Mouse (Mus musculus) heart, embryonic 12.5 days (tissue): ENCODE measurements around the gene Psme1. TPM values are rescaled to one million over a fixed set of nuclear protein-coding genes. Genes with fewer than 3 reads are reported as not detected.

Source experiments
- ATAC-seq: fragments of 200-750 bp; cut with Nextera tagmentation; 2 replicates; pipeline ENCODE4 v1.8.0; 2017; ENCODE audit warnings: moderate TSS enrichment, moderate library complexity; ENCODE audit not compliant: insufficient number of reproducible peaks, low FRiP score
- H3K27ac ChIP-seq: fragments of 300-500 bp; sonication (generic); 2 replicates; pipeline ENCODE4 v1.5.1; 2016; ENCODE audit warnings: mild to moderate bottlenecking, moderate library complexity; ENCODE audit not compliant: poor library complexity, severe bottlenecking
- H3K27me3 ChIP-seq: fragments of 300-500 bp; sonication (generic); replicated peaks from 2 replicates; pipeline ENCODE4 v1.6.1; 2016; ENCODE audit warnings: mild to moderate bottlenecking, moderate library complexity
- H3K36me3 ChIP-seq: fragments of 300-500 bp; sonication (generic); 2 replicates; pipeline ENCODE4 v1.6.1; 2016; ENCODE audit warnings: mild to moderate bottlenecking, moderate library complexity
- H3K4me1 ChIP-seq: fragments of 300-500 bp; sonication (generic); replicated peaks from 2 replicates; pipeline ENCODE4 v1.6.1; 2016; ENCODE audit warnings: mild to moderate bottlenecking
- H3K4me2 ChIP-seq: fragments of 300-500 bp; sonication (generic); 2 replicates; pipeline ENCODE4 v1.6.1; 2016; ENCODE audit warnings: mild to moderate bottlenecking, moderate library complexity
- H3K4me3 ChIP-seq: fragments of 300-500 bp; sonication (generic); 2 replicates; pipeline ENCODE4 v1.5.1; 2016; ENCODE audit warnings: mild to moderate bottlenecking
- H3K9ac ChIP-seq: fragments of 300-500 bp; sonication (generic); 2 replicates; pipeline ENCODE4 v1.6.1; 2016; ENCODE audit warnings: mild to moderate bottlenecking, moderate library complexity
- H3K9me3 ChIP-seq: fragments of 300-500 bp; sonication (generic); replicated peaks from 2 replicates; pipeline ENCODE4 v1.6.1; 2016; ENCODE audit warnings: mild to moderate bottlenecking, moderate library complexity
- WGBS: fragments of 180-500 bp; shearing (Covaris S2); methylation state at CpG from one replicate; pipeline ENCODE4 v1.1.7; 2016; 5-methylcytosine and 5-hydroxymethylcytosine counted together
- polyA plus RNA-seq: library from polyadenylated mRNA; unstranded; fragments of >200 nt; fragmentation: Nextera tagmentation; extraction: Ambion mirVana; gene quantifications from 2 replicates; pipeline ENCODE4 v1.2.1, GENCODE M21; 2016

Gene Psme1
- polyA plus RNA-seq, 1 experiment from 2014 or later = 212 TPM

- no peak for ATAC-seq
- Histone ChIP-seq H3K4me2 (no peak overlapping the region), H3K4me1 (peaks cover 22% of the 10 kb centered on the region), H3K27me3 (no peaks in the 10 kb centered on the region), H3K4me3 (no peak overlapping the region), H3K9me3 (no peaks in the 10 kb centered on the region), H3K36me3 (peaks cover 27% of the 10 kb centered on the region), H3K9ac (no peak overlapping the region), H3K27ac (0 out of 2 replicates have a peak overlapping the region, but pooled peaks have one; percentile 8)
- 74% methylated on average over 2 of the region's 2 CpGs for WGBS
Measured at GRCm38 (mm10) chr14:55586149-55586548, 8.2 kb downstream of the Psme1 start.

GRCm38 (mm10) chr14:55589271-55589670, 11.3 kb downstream of the Psme1 start:
- H3K9ac ChIP-seq = no peak overlapping the region
- H3K4me1 ChIP-seq = peaks cover 37% of the 10 kb centered on the region
- H3K9me3 ChIP-seq = no peaks in the 10 kb centered on the region
- no peak overlapping the region for H3K27ac ChIP-seq
- peaks cover 19% of the 10 kb centered on the region for H3K36me3 ChIP-seq
- no peaks in the 10 kb centered on the region for H3K27me3 ChIP-seq
- WGBS = 90% methylated on average over 5 of the region's 5 CpGs
- H3K4me2 ChIP-seq = no peak overlapping the region
- no peak for ATAC-seq
- H3K4me3 ChIP-seq = no peak overlapping the region

GRCm38 (mm10) chr14:55589771-55590448, 12.0 kb downstream of the Psme1 start:
- ATAC-seq = no peak
- WGBS = 86% methylated on average over 11 of the region's 11 CpGs
- Histone ChIP-seq H3K9ac (peak overlapping the region; percentile 77), H3K4me3 (peak overlapping the region; percentile 98), H3K4me1 (peaks cover 31% of the 10 kb centered on the region), H3K27me3 (no peaks in the 10 kb centered on the region), H3K4me2 (peak overlapping the region; percentile 95), H3K36me3 (peaks cover 26% of the 10 kb centered on the region), H3K9me3 (no peaks in the 10 kb centered on the region), H3K27ac (peak overlapping the region; percentile 98; the same call in 1 of the 2 replicates)

DNA sequence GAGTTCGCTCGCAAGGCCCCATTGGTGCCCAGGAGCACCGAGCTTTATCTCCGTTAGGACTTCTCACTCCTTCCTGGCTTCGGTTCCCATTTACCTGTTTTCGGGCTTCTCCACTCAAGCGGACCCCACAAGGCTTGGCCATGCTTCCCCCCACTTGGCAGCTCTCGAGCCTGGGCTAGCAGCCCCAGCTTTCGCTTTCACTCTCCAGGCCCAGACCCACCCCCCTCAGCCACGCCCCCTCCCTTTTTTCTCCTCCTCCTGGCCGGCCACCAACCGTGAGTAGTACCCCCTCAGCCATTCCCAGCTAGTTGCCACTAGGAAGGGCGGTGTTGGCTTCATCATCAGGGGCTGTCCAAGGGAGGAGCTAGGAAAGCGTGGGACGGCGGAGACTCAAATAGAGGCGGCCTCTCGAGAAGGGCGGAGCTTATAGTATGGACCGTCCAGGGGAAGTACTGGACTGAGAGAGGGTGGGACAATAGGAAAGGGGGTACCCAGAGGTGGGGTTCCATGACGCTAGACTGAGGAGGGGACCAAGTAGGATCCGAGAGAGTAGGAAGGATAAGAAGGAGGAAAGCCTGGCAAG, 12.9 kb downstream of the Psme1 start, which contains the start of gene Psme2:
Gene Psme2 (minus strand): TSS at position 366 of the 583 bp plus-strand sequence.
- peak within 1 kb of the TSS; percentile 98 for H3K4me3 ChIP-seq
- peak within 1 kb of the TSS; percentile 98 for H3K27ac ChIP-seq
- no peaks in the 10 kb centered on the region for H3K9me3 ChIP-seq
- H3K27me3 ChIP-seq = no peaks in the 10 kb centered on the region
- H3K36me3 ChIP-seq = peaks cover 35% of the 10 kb centered on the region
- peak within 1 kb of the TSS; percentile 95 for H3K4me2 ChIP-seq
- ATAC-seq = peak; percentile 95
- peak within 1 kb of the TSS; percentile 95 for H3K9ac ChIP-seq
- H3K4me1 ChIP-seq = peaks cover 26% of the 10 kb centered on the region
- WGBS = under 1% methylated on average over 22 of the region's 22 CpGs

DNA sequence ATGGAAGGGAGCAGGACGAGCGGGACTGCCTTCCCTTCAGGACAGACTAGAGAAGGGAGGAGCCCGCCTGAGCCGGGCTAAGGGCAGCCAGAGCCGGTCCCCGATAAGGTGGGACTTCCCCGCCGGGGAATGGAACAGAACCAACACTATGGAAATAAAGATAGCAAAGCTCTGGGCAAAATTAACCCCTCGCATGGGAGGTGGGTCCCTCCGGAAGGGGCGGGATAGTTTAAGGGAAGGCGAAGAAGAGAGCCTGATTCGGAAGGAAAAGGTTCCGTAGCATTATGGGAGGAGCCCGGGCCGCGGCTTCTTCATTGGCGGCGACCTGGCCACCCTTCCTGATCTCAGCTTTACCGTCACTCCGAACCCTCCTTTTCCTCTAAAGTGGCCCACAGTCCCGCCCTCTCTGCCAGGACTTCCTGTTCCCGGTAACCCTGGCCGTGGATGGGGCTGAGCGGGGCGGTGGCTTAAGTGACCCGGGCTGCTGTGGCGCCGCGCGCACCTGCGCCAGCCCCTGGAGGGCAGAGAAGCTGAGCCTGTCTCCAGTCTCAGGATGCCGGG, 13.5 kb downstream of the Psme1 start, which contains the start of gene Rnf31:
Gene Rnf31 (plus strand): TSS at position 378 of the 561 bp plus-strand sequence.
- under 1% methylated on average over 33 of the region's 33 CpGs for WGBS
- Histone ChIP-seq H3K4me1 (peaks cover 25% of the 10 kb centered on the region), H3K4me2 (peak within 1 kb of the TSS; percentile 95), H3K36me3 (peaks cover 41% of the 10 kb centered on the region), H3K27ac (peak within 1 kb of the TSS; percentile 98), H3K4me3 (peak within 1 kb of the TSS; percentile 98), H3K27me3 (no peaks in the 10 kb centered on the region), H3K9me3 (no peaks in the 10 kb centered on the region), H3K9ac (peak within 1 kb of the TSS; percentile 95)
- ATAC-seq = peak; percentile 90

- peak overlapping the region; percentile 98 for H3K4me3 ChIP-seq
- peak overlapping the region; percentile 95 for H3K4me2 ChIP-seq
- 8% methylated on average over 16 of the region's 16 CpGs for WGBS
- H3K9ac ChIP-seq = peak overlapping the region; percentile 95
- peak overlapping the region; percentile 98 for H3K27ac ChIP-seq
- no peaks in the 10 kb centered on the region for H3K27me3 ChIP-seq
- H3K36me3 ChIP-seq = peaks cover 44% of the 10 kb centered on the region
- ATAC-seq = no peak
- H3K9me3 ChIP-seq = no peaks in the 10 kb centered on the region
- H3K4me1 ChIP-seq = peaks cover 25% of the 10 kb centered on the region
Measured at GRCm38 (mm10) chr14:55592226-55592625, 14.3 kb downstream of the Psme1 start.

DNA sequence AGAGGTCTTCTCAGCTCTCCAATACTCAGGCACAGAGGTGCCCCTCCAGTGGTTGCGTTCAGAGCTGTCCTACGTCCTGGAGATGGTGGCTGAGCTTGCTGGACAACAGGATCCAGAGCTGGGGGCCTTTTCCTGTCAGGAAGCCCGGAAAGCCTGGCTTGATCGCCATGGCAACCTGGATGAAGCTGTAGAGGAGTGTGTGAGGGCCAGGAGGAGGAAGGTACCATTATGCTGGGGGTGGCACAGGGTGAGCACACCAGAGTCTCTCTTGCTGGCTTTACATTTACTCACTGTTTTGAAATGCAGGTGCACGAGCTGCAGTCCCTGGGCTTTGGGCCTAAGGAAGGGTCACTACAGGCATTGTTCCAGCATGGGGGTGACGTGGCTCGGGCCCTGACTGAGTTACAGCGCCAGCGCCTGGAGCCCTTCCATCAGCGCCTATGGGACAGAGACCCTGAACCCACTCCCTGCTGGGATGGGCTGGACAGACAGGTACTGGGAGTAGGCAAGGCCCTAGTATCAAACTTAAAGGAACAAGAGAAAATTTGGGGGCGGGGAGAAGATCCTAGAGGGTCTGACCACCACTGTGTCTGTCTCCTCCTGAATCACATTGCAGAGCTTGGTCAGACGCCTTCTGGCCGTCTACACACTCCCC, 18.2 kb downstream of the Psme1 start:
- ATAC-seq = no peak
- 82% methylated on average over 13 of the region's 13 CpGs for WGBS

GRCm38 (mm10) chr14:55598521-55599390, 20.8 kb downstream of the Psme1 start:
- WGBS = 91% methylated on average over 21 of the region's 21 CpGs
- Histone ChIP-seq H3K36me3 (peaks cover 93% of the 10 kb centered on the region), H3K4me2 (no peak overlapping the region)

More for the DNA sequence above, 18.2 kb downstream of the Psme1 start:
- H3K36me3 ChIP-seq = peaks cover 71% of the 10 kb centered on the region
- no peak overlapping the region for H3K27ac ChIP-seq
- H3K9ac ChIP-seq = no peak overlapping the region
- peaks cover 18% of the 10 kb centered on the region for H3K4me1 ChIP-seq
- H3K4me3 ChIP-seq = no peak overlapping the region
- H3K4me2 ChIP-seq = 0 out of 2 replicates have a peak overlapping the region, but pooled peaks have one; percentile 12
- no peaks in the 10 kb centered on the region for H3K9me3 ChIP-seq
- no peaks in the 10 kb centered on the region for H3K27me3 ChIP-seq

GRCm38 (mm10) chr14:55603271-55603632, 25.3 kb downstream of the Psme1 start, which contains the start of gene Irf9:
Irf9 (plus strand) TSS chr14:55603571.
- peak within 1 kb of the TSS; percentile 69 for H3K4me2 ChIP-seq
- 86% methylated on average over 7 of the region's 7 CpGs for WGBS
- ATAC-seq = no peak

More at GRCm38 (mm10) chr14:55598521-55599390, 20.8 kb downstream of the Psme1 start:
- H3K27me3 ChIP-seq = no peaks in the 10 kb centered on the region
- H3K4me3 ChIP-seq = no peak overlapping the region
- H3K4me1 ChIP-seq = 0 out of 2 replicates have a peak, but pooled peaks cover under 1% of the 10 kb centered on the region
- H3K9ac ChIP-seq = no peak overlapping the region
- H3K27ac ChIP-seq = no peak overlapping the region
- H3K9me3 ChIP-seq = no peaks in the 10 kb centered on the region
- no peak for ATAC-seq

More at GRCm38 (mm10) chr14:55603271-55603632, 25.3 kb downstream of the Psme1 start, which contains the start of gene Irf9:
- Histone ChIP-seq H3K9ac (peak within 1 kb of the TSS; percentile 66), H3K4me1 (peaks cover 4% of the 10 kb centered on the region), H3K27ac (peak within 1 kb of the TSS; percentile 68), H3K27me3 (no peaks in the 10 kb centered on the region), H3K36me3 (peaks cover 84% of the 10 kb centered on the region), H3K9me3 (no peaks in the 10 kb centered on the region), H3K4me3 (peak within 1 kb of the TSS; percentile 46)
